Mouse (Mus musculus) CH12.LX (cell line): Measurements from ENCODE around the gene Pars2. TPM values are rescaled to one million over a fixed set of nuclear protein-coding genes. Genes with fewer than 3 reads are reported as not detected.

ENCODE experiments used
- DNase-seq: peaks from one replicate; pipeline ENCODE4 v3.0.0-alpha.2; 2013; ENCODE audit errors: extremely low read depth
- H3K27ac ChIP-seq: 2 replicates; pipeline ENCODE4 v1.5.1; 2012; ENCODE audit warnings: low read depth, mild to moderate bottlenecking, control low read depth, moderate library complexity; ENCODE audit not compliant: insufficient read depth
- H3K27me3 ChIP-seq: replicated peaks from 2 replicates; pipeline ENCODE3; 2012; ENCODE audit warnings: inconsistent platforms
- H3K36me3 ChIP-seq, 2 experiments: replicated peaks in 1 of 2; 2 replicates each; pipeline versions ENCODE3 to v1.6.1; 2012; ENCODE audit warnings: inconsistent platforms in 1 of 2, low read length in 1 of 2, mild to moderate bottlenecking in 1 of 2, mixed read lengths in 1 of 2, moderate library complexity in 1 of 2; ENCODE audit not compliant: control insufficient read depth in 1 of 2, insufficient read depth in 1 of 2
- H3K4me1 ChIP-seq, 2 experiments: 2 replicates each; pipeline ENCODE4 v1.6.1; 2012; ENCODE audit warnings: inconsistent platforms in 1 of 2, moderate library complexity in 1 of 2; ENCODE audit not compliant: insufficient read depth in 2 of 2, control insufficient read depth in 1 of 2
- H3K4me2 ChIP-seq: 2 replicates; pipeline ENCODE4 v1.6.1; 2012; ENCODE audit warnings: low read depth, mild to moderate bottlenecking, control low read depth; ENCODE audit not compliant: poor library complexity, insufficient read depth, severe bottlenecking
- H3K4me3 ChIP-seq, 3 experiments: fragments of 150-350 bp in 1 of 3; sonication (generic) in 1 of 3; replicated peaks in 1 of 3; 2 replicates each; pipeline versions ENCODE3 to v1.5.1; 2011 to 2012; ENCODE audit warnings: low read depth in 2 of 3, low read length in 2 of 3, mild to moderate bottlenecking in 2 of 3, moderate library complexity in 2 of 3, control low read depth in 1 of 3, improper control_type of control experiment in 1 of 3, inconsistent platforms in 1 of 3, mixed read lengths in 1 of 3; ENCODE audit not compliant: poor library complexity in 1 of 3
- H3K79me2 ChIP-seq: replicated peaks from 2 replicates; pipeline ENCODE4 v1.6.1; 2012; ENCODE audit warnings: mild to moderate bottlenecking, moderate library complexity; ENCODE audit not compliant: control insufficient read depth, poor library complexity, insufficient read depth, severe bottlenecking; ENCODE audit errors: extremely low read depth
- H3K9ac ChIP-seq: 2 replicates; pipeline ENCODE4 v1.6.1; 2012; ENCODE audit warnings: low read depth, mild to moderate bottlenecking, control low read depth, moderate library complexity; ENCODE audit not compliant: insufficient read depth
- H3K9me3 ChIP-seq: replicated peaks from 2 replicates; pipeline ENCODE3; 2012; ENCODE audit warnings: low read length, inconsistent platforms, mixed read lengths
- CHD2 ChIP-seq: IDR thresholded peaks from 2 replicates; pipeline ENCODE4 v1.6.1; 2011; ENCODE audit warnings: low read length, improper control_type of control experiment
- CTCF ChIP-seq, 2 experiments: IDR thresholded peaks in 1 of 2; conservative IDR thresholded peaks in 1 of 2; 2 replicates each; pipeline ENCODE4 v1.5.1; 2011 to 2012; ENCODE audit warnings: low read depth in 2 of 2, low read length in 2 of 2, improper control_type of control experiment in 1 of 2, inconsistent platforms in 1 of 2, mild to moderate bottlenecking in 1 of 2, moderate library complexity in 1 of 2
- E2F4 ChIP-seq: IDR thresholded peaks from 2 replicates; pipeline ENCODE4 v1.6.1; 2011; ENCODE audit warnings: low read depth, low read length, improper control_type of control experiment; ENCODE audit not compliant: insufficient replicate concordance
- ETS1 ChIP-seq: conservative IDR thresholded peaks from 2 replicates; pipeline ENCODE4 v1.6.1; 2012; ENCODE audit warnings: low read depth, mild to moderate bottlenecking, inconsistent platforms, low read length, improper control_type of control experiment, moderate library complexity
- GABPA ChIP-seq: IDR thresholded peaks from 2 replicates; pipeline ENCODE4 v1.6.1; 2012; ENCODE audit warnings: low read depth, low read length, improper control_type of control experiment, inconsistent platforms; ENCODE audit not compliant: insufficient replicate concordance
- HCFC1 ChIP-seq: IDR thresholded peaks from 2 replicates; pipeline ENCODE4 v1.6.1; 2012; ENCODE audit warnings: low read depth, mild to moderate bottlenecking, inconsistent platforms, low read length, improper control_type of control experiment
- IRF4 ChIP-seq: IDR thresholded peaks from 2 replicates; pipeline ENCODE4 v1.6.1; 2014; ENCODE audit warnings: low read depth, mild to moderate bottlenecking, inconsistent platforms, low read length, improper control_type of control experiment
- JUND ChIP-seq: conservative IDR thresholded peaks from 2 replicates; pipeline ENCODE4 v1.6.1; 2011; ENCODE audit warnings: low read depth, low read length, improper control_type of control experiment
- KAT2A ChIP-seq: IDR thresholded peaks from 2 replicates; pipeline ENCODE4 v1.6.1; 2012; ENCODE audit warnings: low read length, improper control_type of control experiment, inconsistent platforms; ENCODE audit not compliant: insufficient replicate concordance
- MAFK ChIP-seq: IDR thresholded peaks from 2 replicates; pipeline ENCODE4 v1.6.1; 2011; ENCODE audit warnings: low read length, improper control_type of control experiment; ENCODE audit not compliant: insufficient replicate concordance
- MXI1 ChIP-seq: IDR thresholded peaks from 2 replicates; pipeline ENCODE4 v1.6.1; 2011; ENCODE audit warnings: mild to moderate bottlenecking, low read depth, low read length, improper control_type of control experiment
- NELFE ChIP-seq: IDR thresholded peaks from 2 replicates; pipeline ENCODE4 v1.6.1; 2011; ENCODE audit warnings: low read depth, low read length, improper control_type of control experiment
- NRF1 ChIP-seq: IDR thresholded peaks from 2 replicates; pipeline ENCODE4 v1.6.1; 2014; ENCODE audit warnings: low read depth, mild to moderate bottlenecking, inconsistent platforms, low read length, improper control_type of control experiment, moderate library complexity
- POLR2A ChIP-seq: IDR thresholded peaks from 2 replicates; pipeline ENCODE4 v1.6.1; 2011; ENCODE audit warnings: low read depth, mild to moderate bottlenecking, improper control_type of control experiment, low read length
- RAD21 ChIP-seq: IDR thresholded peaks from 2 replicates; pipeline ENCODE4 v1.6.1; 2011; ENCODE audit warnings: low read depth, mild to moderate bottlenecking, low read length, improper control_type of control experiment, moderate library complexity
- RCOR1 ChIP-seq: conservative IDR thresholded peaks from 2 replicates; pipeline ENCODE4 v1.6.1; 2012; ENCODE audit warnings: low read depth, mild to moderate bottlenecking, inconsistent platforms, low read length, improper control_type of control experiment
- SMC3 ChIP-seq: IDR thresholded peaks from 2 replicates; pipeline ENCODE4 v1.6.1; 2011; ENCODE audit warnings: low read depth, low read length, improper control_type of control experiment
- TCF12 ChIP-seq: IDR thresholded peaks from 2 replicates; pipeline ENCODE4 v1.6.1; 2014; ENCODE audit warnings: low read depth, mild to moderate bottlenecking, inconsistent platforms, low read length, improper control_type of control experiment
- UBTF ChIP-seq: IDR thresholded peaks from 2 replicates; pipeline ENCODE4 v1.6.1; 2012; ENCODE audit warnings: low read depth, mild to moderate bottlenecking, inconsistent platforms, low read length, improper control_type of control experiment, moderate library complexity
- USF1 ChIP-seq: IDR thresholded peaks from 2 replicates; pipeline ENCODE4 v1.6.1; 2014; ENCODE audit warnings: low read depth, mild to moderate bottlenecking, inconsistent platforms, low read length, improper control_type of control experiment
- USF2 ChIP-seq: conservative IDR thresholded peaks from 2 replicates; pipeline ENCODE4 v1.6.1; 2011; ENCODE audit warnings: low read depth, low read length, improper control_type of control experiment
- ZC3H11A ChIP-seq: IDR thresholded peaks from 2 replicates; pipeline ENCODE4 v1.6.1; 2012; ENCODE audit warnings: low read depth, mild to moderate bottlenecking, inconsistent platforms, low read length, improper control_type of control experiment
- ZMIZ1 ChIP-seq: IDR thresholded peaks from 2 replicates; pipeline ENCODE4 v1.6.1; 2012; ENCODE audit warnings: low read depth, mild to moderate bottlenecking, inconsistent platforms, low read length, improper control_type of control experiment
- ZNF384 ChIP-seq: IDR thresholded peaks from 2 replicates; pipeline ENCODE4 v1.6.1; 2012; ENCODE audit warnings: low read depth, low read length, improper control_type of control experiment, inconsistent platforms
- dilution Hi-C: fragments of 300-500 bp; cut with MboI; formaldehyde crosslinking; loops from 2 replicates; pipeline ENCODE4 v1.14.3; 2020; ENCODE audit warnings: low sequenced_read_pairs; ENCODE audit not compliant: extremely low pct_unique_long_range_greater_than_20kb, extremely low pct_ligation_motif_present
- in situ Hi-C: fragments of 300-500 bp; cut with MboI; formaldehyde crosslinking; loops from 3 replicates; pipeline ENCODE4 v1.14.3; 2019; ENCODE audit warnings: low sequenced_read_pairs, low pct_ligation_motif_present, low pct_unique_long_range_greater_than_20kb, mixed read lengths
- polyA plus RNA-seq: library from polyadenylated mRNA; unstranded; fragments of >175 nt; gene quantifications from 2 replicates; pipeline ENCODE4 v1.2.1, GENCODE M21; 2012; ENCODE audit warnings: low read depth; ENCODE audit not compliant: insufficient read length
- total RNA-seq, 2 experiments: library from RNA; depleted of rRNA; stranded (reverse); fragments of 300-350 nt in 1 of 2; fragments of >200 nt in 1 of 2; gene quantifications; 2 replicates each; pipeline ENCODE4 v1.2.3; 2012 to 2014

Gene Pars2
- total and polyA plus RNA-seq, 3 experiments, result 9.3 to 17.1 (median 13.0) TPM

GRCm38 (mm10) chr4:106655681-106656080 is 4.8 kb downstream of the Pars2 start:
- peaks cover 9% of the 10 kb centered on the region for H3K79me2 ChIP-seq
- no peak for TF ChIP-seq JUND
- no peak for TF ChIP-seq ZNF384
- TF ChIP-seq IRF4, result no peak
- TF ChIP-seq ZMIZ1, result no peak
- no peak for TF ChIP-seq NRF1
- peaks cover 3 to 12% of the 10 kb centered on the region in 2 experiments for H3K4me1 ChIP-seq
- H3K36me3 ChIP-seq, result peaks cover 45 to 82% of the 10 kb centered on the region in 2 experiments
- in situ Hi-C loops (no loop called here), dilution Hi-C loops (no loop called here)
- no peaks in the 10 kb centered on the region for H3K27me3 ChIP-seq
- H3K4me2 ChIP-seq, result no peak overlapping the region
- no peaks in the 10 kb centered on the region for H3K9me3 ChIP-seq
- no peak overlapping the region for H3K27ac ChIP-seq
- no peak overlapping the region for H3K9ac ChIP-seq
- DNase-seq, result no peak
- H3K4me3 ChIP-seq, result no peak overlapping the region

- TF ChIP-seq UBTF (no peak), GABPA (no peak), RCOR1 (no peak), USF2 (no peak), NELFE (no peak), USF1 (no peak), POLR2A (no peak), SMC3 (no peak), RAD21 (no peak), E2F4 (no peak), HCFC1 (no peak), CHD2 (no peak), MAFK (no peak), ZC3H11A (no peak), MXI1 (no peak), CTCF (conservative IDR thresholded peaks at IDR 0.05 in 1 of 2, IDR thresholded peaks at IDR 0.05 in 1 of 2; ENCODE audit: low read depth in 2 of 2, low read length in 2 of 2) (no peak), KAT2A (no peak), TCF12 (no peak), ZNF384 (no peak), ETS1 (no peak)
- Histone ChIP-seq H3K9me3 (no peaks in the 10 kb centered on the region), H3K4me1 (no peaks in the 10 kb centered on the region), H3K27me3 (no peaks in the 10 kb centered on the region), H3K36me3 (peaks cover 94 to 100% of the 10 kb centered on the region in 2 experiments), H3K4me2 (no peak overlapping the region), H3K9ac (no peak overlapping the region), H3K4me3 (no peak overlapping the region), H3K27ac (no peak overlapping the region), H3K79me2 (no peaks in the 10 kb centered on the region)
- DNase-seq, result no peak
- dilution Hi-C loops, result no loop called here
- in situ Hi-C loops, result no loop called here
Measured at GRCm38 (mm10) chr4:106663956-106664470, 13.1 kb downstream of the Pars2 start.
